Mouse (Mus musculus): ENCODE measurements around the gene Gab2. TPM values are rescaled to one million over a fixed set of nuclear protein-coding genes. Genes with fewer than 3 reads are reported as not detected.

The Gab2 gene
- polyA plus RNA-seq, 1 experiment from 2014 or later: 9.0 TPM

DNA sequence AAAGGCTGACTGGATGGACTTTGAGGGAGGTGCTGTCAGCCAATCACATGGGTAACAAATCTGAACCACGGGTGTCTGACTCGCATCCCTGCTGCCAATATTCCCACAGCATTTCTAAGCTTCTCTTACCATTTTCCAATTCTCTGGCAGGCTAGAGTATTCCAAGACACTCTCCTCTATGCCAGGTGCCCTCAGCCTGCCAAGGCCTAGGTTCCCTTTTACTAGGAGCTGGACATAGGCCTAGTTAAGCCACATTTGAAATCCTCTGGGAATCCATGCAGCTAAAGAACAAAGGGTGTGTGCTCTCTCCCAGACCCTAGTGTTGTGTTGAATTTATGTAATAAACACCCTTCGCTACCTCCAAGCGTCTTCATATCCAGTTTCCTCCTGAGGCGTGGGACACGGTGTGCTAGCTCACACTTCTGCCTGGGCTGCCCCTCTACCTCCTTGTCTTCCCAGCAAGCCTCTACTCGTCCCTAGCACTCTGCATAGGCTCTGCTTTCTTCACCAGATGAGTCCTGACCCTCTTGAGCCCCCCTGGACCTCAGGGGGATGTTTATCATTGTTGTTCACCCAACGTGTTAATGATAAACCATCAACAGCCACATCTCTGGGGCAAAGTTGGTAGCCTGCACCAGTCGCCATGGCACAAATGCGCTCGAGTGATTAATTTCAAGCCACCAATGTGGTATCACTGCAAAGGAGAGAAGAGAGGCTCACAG is 270.6 kb downstream of the Gab2 start:
- Histone ChIP-seq H3K9me3 (no peaks in the 10 kb centered on the region), H3K4me3 (no peak overlapping the region), H3K4me1 (peaks cover 16% of the 10 kb centered on the region), H3K27me3 (no peaks in the 10 kb centered on the region), H3K27ac (no peak overlapping the region), H3K9ac (no peak overlapping the region), H3K4me2 (no peak overlapping the region), H3K36me3 (no peaks in the 10 kb centered on the region; the same call in 1 of the 2 replicates)
- 78% methylated on average over 11 of the region's 11 CpGs for WGBS
- no peak for ATAC-seq (ENCODE audit: borderline replicate concordance, extremely low read depth, low FRiP score, low TSS enrichment)

DNA sequence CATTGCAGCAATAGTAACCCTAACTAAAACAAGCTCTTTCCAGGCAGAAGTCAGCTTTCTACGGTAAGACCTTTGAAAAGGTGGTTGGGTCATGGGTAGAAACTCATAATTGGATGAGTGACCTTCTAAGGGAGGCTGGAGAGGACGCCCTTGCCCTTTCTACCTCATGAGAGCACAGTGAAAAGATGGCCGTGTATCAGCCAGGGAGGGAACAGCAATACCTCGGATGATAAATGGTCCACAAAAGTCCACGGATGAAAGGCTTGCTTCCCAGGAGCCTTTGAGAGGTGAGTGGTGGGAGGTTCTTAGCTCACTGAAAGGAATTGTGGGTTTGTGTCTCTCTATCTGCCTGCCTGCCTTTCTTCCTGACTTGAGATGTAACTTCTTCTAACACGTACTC is 272.0 kb downstream of the Gab2 start:
- Histone ChIP-seq H3K36me3 (no peaks in the 10 kb centered on the region; the same call in 1 of the 2 replicates), H3K9ac (no peak overlapping the region), H3K9me3 (no peaks in the 10 kb centered on the region), H3K27ac (no peak overlapping the region), H3K4me3 (no peak overlapping the region), H3K27me3 (no peaks in the 10 kb centered on the region), H3K4me2 (no peak overlapping the region), H3K4me1 (peaks cover 16% of the 10 kb centered on the region)
- ATAC-seq (ENCODE audit: borderline replicate concordance, extremely low read depth, low FRiP score, low TSS enrichment): no peak
- WGBS: 81% methylated on average over 6 of the region's 6 CpGs

DNA sequence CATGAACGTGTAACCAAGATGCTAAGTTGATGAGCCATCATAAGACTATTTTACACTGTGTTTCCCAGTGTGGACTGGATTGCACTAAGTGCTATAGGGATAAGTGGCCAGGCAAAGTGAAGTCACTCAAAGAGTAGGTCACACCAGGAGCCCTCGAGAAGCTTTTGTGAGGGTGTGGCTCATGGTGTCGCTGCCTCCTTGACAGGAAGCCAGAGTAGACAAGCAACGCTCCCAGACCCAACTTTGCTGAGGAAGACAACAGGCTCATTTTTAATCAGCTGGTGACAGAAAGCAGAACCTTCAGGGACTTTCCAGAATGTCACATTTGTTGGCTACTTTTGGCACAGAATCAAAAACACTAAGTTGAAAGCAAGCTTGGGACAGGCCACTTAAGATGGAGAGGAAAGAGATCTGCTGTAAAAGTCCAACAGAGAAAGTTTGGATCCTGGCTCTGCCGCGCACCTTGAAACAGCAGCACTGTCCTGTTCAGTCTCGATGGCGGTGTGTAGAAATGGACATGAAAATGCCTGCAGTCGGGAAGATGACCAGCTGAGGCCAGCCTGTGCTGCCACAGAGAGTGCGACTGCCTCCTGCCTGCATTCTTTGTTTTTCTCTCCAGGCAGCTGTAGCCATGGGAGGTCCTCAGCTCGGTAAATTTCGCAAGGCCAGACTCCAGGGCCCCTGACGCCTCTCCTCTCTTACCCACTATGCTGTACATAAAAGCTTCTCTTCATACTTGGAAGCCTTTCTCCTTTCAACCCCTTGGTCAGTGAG is 273.9 kb downstream of the Gab2 start:
- H3K9me3 ChIP-seq: no peaks in the 10 kb centered on the region
- ATAC-seq (ENCODE audit: borderline replicate concordance, extremely low read depth, low FRiP score, low TSS enrichment): peak; percentile 66
- 26% methylated on average over 13 of the region's 13 CpGs for WGBS
- peak overlapping the region; percentile 45 for H3K27ac ChIP-seq
- H3K4me1 ChIP-seq: peaks cover 16% of the 10 kb centered on the region
- H3K4me2 ChIP-seq: no peak overlapping the region
- no peaks in the 10 kb centered on the region for H3K27me3 ChIP-seq
- H3K4me3 ChIP-seq: no peak overlapping the region
- no peaks in the 10 kb centered on the region for H3K36me3 ChIP-seq
- H3K9ac ChIP-seq: no peak overlapping the region

DNA sequence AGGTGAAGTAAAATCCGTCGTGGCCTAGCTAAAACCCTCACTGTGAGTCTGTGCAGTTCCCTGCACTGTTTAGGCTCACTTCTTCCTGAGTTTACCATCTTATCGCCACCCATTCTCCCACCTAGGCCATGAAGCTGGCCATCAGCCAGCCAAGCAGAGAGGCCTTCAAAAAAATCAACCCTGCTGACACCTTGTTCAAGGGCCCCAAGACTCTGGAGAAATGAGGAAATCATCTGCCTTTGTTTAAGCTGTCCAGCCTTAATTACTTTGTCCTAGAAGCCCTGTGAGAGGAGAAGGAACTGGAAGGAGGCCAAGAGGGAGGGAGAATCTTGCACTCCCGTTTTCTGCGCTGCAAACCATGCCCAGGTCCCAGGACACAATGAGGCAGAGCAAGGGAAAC is 274.9 kb downstream of the Gab2 start:
- Histone ChIP-seq H3K36me3 (no peaks in the 10 kb centered on the region), H3K4me2 (no peak overlapping the region), H3K9me3 (no peaks in the 10 kb centered on the region), H3K4me3 (no peak overlapping the region), H3K9ac (no peak overlapping the region), H3K27me3 (no peaks in the 10 kb centered on the region), H3K4me1 (peaks cover 16% of the 10 kb centered on the region), H3K27ac (peak overlapping the region; percentile 59)
- no peak for ATAC-seq (ENCODE audit: borderline replicate concordance, extremely low read depth, low FRiP score, low TSS enrichment)
- 49% methylated on average over 5 of the region's 5 CpGs for WGBS

DNA sequence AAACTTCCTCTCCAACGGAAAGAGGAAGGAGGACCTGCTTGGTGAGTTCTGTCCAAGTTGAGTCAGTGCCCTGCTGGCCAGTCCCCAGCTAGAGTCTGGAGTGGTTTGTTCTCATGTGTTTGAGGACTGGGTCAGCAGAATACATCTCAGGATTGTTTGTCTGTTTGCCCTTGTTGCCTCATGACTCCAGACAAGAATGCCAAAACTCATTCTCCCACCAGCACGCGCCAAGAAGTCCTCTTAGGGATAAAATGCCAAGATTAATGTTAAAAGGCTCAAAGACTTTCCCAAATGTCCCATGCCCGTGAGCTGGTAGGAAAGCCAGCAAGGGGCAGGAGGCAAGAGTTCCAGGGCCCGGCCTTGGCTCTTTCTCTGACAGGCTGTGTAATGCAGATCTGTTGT is 275.5 kb downstream of the Gab2 start:
- H3K4me3 ChIP-seq: no peak overlapping the region
- no peak overlapping the region for H3K4me2 ChIP-seq
- ATAC-seq (ENCODE audit: borderline replicate concordance, extremely low read depth, low FRiP score, low TSS enrichment): no peak
- H3K27me3 ChIP-seq: no peaks in the 10 kb centered on the region
- H3K36me3 ChIP-seq: no peaks in the 10 kb centered on the region
- peak overlapping the region; percentile 59 for H3K27ac ChIP-seq
- WGBS: 51% methylated on average over 5 of the region's 5 CpGs
- no peaks in the 10 kb centered on the region for H3K9me3 ChIP-seq
- H3K4me1 ChIP-seq: peaks cover 16% of the 10 kb centered on the region
- no peak overlapping the region for H3K9ac ChIP-seq

DNA sequence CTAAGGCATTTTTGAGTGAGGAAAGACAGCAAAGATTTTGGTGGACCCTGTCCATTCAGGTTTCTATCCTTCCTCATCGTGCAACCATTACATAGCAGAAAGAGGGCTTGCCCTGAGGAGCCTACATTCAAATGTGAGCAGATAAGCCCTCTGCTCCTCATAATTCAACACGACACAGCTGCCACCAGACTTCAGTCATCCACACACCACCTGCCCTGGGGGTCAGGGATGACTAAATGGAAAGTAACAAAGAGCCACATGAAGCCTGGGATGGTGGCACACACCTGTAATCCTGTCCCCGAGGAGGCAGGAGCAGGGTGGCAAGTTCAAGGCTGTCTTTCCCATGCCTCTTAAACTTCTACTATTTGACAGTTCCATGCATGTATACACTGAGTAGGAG is 276.5 kb downstream of the Gab2 start:
- H3K27ac ChIP-seq: no peak overlapping the region

DNA sequence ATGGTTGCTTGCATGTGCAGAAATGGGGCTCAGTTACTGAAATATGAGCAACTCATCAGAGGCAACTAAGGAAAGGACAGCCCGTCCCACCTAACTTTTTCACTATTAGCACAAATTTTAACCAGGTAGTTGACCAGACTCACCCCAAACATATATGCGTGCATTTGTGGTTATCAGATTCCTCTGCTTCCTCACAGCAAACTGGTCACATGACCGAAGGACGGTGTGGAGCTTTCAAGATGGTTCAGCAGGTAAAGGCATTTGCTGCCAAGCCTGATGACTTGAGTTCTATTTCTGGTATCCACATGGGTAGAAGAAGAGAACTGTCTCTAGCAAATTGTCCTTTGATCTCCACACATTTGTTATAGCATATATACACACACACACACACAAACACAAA is 277.0 kb downstream of the Gab2 start:
- Histone ChIP-seq H3K36me3 (no peaks in the 10 kb centered on the region), H3K27ac (no peak overlapping the region), H3K27me3 (no peaks in the 10 kb centered on the region), H3K4me3 (no peak overlapping the region), H3K4me1 (peaks cover 16% of the 10 kb centered on the region), H3K9me3 (no peaks in the 10 kb centered on the region), H3K4me2 (no peak overlapping the region), H3K9ac (no peak overlapping the region)
- WGBS: 78% methylated on average over 4 of the region's 4 CpGs
- no peak for ATAC-seq (ENCODE audit: borderline replicate concordance, extremely low read depth, low FRiP score, low TSS enrichment)

More for the DNA sequence above, 276.5 kb downstream of the Gab2 start:
- Histone ChIP-seq H3K9ac (no peak overlapping the region), H3K27me3 (no peaks in the 10 kb centered on the region), H3K4me2 (no peak overlapping the region), H3K9me3 (no peaks in the 10 kb centered on the region), H3K4me3 (no peak overlapping the region), H3K4me1 (peaks cover 16% of the 10 kb centered on the region), H3K36me3 (no peaks in the 10 kb centered on the region)
- 73% methylated on average over 3 of the region's 3 CpGs for WGBS
- ATAC-seq (ENCODE audit: borderline replicate concordance, extremely low read depth, low FRiP score, low TSS enrichment): no peak

Other genes starting within 250 kb of the Gab2 start
- gene Nars2, start 130.1 kb upstream of the Gab2 start, polyA plus RNA-seq (2015; fragmentation: Nextera tagmentation; extraction: Ambion mirVana): 20.0 and 20.8 TPM in 2 replicates